Mouse (Mus musculus) heart, postnatal 10 days (tissue): ENCODE measurements around the gene Adrm1. TPM values are rescaled to one million over a fixed set of nuclear protein-coding genes. Genes with fewer than 3 reads are reported as not detected.
"Not testable (repeated sequence)": the region's sequence is repeated elsewhere in the genome, so short reads cannot be mapped to it uniquely, and the experiment has no call there.

Experiments
- DNase-seq, 2 experiments: peaks; one replicate each; pipeline ENCODE4 v3.0.0; 2021
- intact Hi-C: fragments of 180-260 bp; cut with DNase I; formaldehyde crosslinking; loops from one replicate; pipeline ENCODE4 v1.15.1; 2025
- total RNA-seq, 2 experiments: library from RNA; stranded (reverse); gene quantifications; 2 replicates each; pipeline ENCODE4 v1.2.3; 2021

Gene Adrm1
- total RNA-seq = 10 to 100 TPM; 94.1 to 99.3 TPM

DNA sequence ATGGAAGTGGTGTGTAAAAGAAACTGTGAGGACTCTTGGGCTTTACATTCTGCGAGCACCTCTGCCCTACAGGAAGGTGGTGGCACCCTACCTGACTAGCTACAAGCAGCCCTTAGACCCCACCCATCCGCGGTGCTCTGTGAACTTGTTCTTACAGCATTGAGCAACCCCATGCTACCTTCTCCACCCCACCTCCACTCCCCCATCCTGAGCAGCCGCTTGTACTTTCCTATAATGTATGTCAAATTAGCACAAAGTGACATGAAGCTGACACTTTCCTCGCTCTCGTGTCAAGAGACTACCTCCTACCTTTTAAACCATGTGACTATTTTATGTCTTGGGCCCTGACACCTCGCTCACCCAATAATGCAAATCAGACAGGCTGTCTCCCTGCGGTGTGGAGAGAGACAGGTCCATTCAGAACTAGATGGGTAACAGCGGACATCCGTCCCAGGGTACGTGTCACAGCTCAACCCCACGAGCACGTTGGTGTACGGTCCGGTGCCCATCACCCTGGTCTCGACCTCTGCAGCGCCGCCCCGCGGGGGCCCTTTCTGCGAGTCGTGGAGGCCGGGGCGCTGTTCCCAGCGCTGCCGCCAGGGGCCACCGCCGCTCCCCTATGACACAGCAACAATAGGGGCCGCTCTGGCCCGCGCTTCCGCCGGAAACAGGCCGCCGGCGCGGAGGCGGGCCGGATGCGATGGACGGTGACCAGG lies at the start of gene Adrm1:
TSS of gene Adrm1 (plus strand) at position 680 of the 716 bp plus-strand sequence.
- intact Hi-C loops = loop anchor here (10.0 kb wide), 2 partner anchors 174 to 534 kb away; partner anchors contain the start of gene Dido1
- peak; percentile 98 for DNase-seq

GRCm38 (mm10) chr2:180124192-180124591 lies 47.1 kb upstream of the Adrm1 start:
- intact Hi-C loops = no loop called here
- DNase-seq = no peak

GRCm38 (mm10) chr2:180126195-180126594 lies 45.1 kb upstream of the Adrm1 start:
- intact Hi-C loops = no loop called here
- peak; percentile 47 to 59 for DNase-seq

- no peak for DNase-seq
These were observed 43.6 kb upstream of the Adrm1 start for GRCm38 (mm10) chr2:180127675-180128074.

GRCm38 (mm10) chr2:180133231-180133630 lies 38.1 kb upstream of the Adrm1 start:
- DNase-seq = no peak
- intact Hi-C loops = no loop called here

More at GRCm38 (mm10) chr2:180127675-180128074, 43.6 kb upstream of the Adrm1 start:
- intact Hi-C loops = no loop called here

DNA sequence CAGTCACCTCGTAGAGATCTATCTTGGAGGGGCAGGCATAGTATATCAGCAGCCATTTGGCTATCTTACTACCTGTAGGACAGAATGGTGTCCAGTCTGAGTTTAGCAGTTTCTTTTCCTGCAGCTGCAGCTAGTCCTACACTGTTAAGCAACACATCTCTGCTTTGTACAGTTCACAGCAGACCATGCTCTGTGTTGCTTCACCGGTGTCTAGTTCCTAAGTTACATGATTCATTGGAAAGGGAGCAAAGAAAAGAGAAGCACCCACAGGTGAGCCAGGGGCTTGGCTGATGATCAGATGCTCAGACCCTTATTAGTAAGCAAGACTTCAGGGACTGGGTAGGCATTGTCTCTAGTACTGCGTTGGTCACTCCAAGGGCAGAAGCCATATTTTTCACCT lies 37.4 kb upstream of the Adrm1 start:
- intact Hi-C loops = no loop called here
- DNase-seq = no peak

GRCm38 (mm10) chr2:180135414-180135813 lies 35.9 kb upstream of the Adrm1 start:
- DNase-seq = no peak
- intact Hi-C loops = no loop called here

DNA sequence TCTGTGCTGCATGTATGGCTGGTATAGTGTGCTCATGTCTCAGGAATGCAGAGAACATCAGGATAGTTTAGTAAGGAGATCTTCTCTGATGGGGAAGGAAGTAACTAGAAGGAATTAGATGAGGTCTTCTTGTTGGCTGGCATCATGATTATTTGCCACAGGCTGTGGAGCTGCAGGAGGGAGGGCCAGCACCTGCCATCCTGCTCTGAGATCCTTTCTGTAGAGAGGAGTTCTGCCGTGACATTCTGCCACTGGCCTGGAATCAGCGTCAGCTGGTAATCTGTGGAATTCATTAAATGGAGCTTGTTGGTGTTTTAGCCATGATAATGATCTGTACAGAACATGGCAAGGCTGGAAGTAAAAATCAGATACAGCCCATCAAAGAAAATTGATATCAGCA lies 25.2 kb upstream of the Adrm1 start:
- no peak for DNase-seq
- intact Hi-C loops = no loop called here

- intact Hi-C loops = no loop called here
- DNase-seq = peak; percentile 20 to 23
These were observed 23.9 kb upstream of the Adrm1 start for GRCm38 (mm10) chr2:180147379-180147778.

GRCm38 (mm10) chr2:180148551-180148950 lies 22.7 kb upstream of the Adrm1 start:
- no peak for DNase-seq
- intact Hi-C loops = no loop called here

DNA sequence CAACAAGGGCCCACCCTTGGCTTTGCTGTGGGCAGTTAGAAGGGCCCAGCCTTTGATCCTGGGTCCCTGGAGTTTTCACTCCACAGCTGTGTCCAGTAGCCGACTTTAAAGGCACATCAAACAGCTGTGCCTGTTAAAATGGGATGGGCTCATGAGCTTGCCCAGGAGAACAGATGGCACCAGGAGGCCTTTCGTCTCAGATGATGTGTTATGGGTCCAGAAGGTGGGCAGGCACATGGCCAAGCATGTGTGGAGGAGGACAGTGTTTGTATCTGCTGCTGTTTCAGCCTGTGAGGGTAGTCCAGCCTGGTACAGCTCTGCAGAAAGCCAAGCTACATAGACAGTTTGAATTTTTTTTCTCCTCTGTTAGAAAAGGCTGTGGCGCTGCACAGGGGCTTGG lies 16.5 kb upstream of the Adrm1 start:
- DNase-seq = no peak
- intact Hi-C loops = no loop called here

DNA sequence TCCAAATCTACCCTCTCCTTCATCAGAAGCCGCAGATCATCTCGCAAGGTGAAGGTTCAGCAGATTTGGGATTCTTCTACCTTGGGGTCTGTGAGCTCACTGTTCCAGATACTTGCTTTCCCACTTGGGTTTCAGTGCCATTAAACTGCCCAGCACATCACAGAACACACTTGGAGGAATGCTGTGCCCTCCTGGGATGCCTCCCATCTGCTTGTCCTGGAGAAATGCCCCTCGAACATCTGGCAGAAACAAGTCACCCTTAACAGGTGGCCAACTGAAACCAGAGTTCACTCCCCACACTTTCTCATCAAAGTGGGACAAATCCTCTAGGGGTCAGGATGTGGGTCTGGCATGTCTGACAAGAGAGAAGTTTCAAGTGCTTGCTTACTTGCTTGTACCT lies 12.7 kb upstream of the Adrm1 start:
- intact Hi-C loops = no loop called here

DNA sequence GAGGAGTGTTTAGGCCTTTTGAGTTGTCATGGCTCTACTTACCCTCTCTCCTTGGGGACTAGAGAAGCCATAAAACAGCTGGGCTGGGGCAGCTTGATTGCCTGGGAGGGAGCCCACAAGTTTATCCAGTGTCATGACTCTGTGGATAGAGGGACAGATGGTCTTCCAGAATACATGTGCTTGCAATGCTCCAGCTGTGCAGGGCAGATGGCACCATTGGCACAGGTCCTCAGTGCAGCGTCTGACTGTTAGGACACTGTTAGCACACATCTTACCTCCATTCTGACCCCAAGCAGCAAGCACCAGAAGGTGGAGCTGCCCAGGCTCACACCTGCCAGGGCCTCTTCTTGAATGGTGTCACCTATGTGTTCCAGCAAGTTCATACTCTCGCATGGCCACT lies 5.4 kb upstream of the Adrm1 start:
- intact Hi-C loops = no loop called here
- DNase-seq = no peak

More for the DNA sequence above, 12.7 kb upstream of the Adrm1 start:
- no peak for DNase-seq

DNA sequence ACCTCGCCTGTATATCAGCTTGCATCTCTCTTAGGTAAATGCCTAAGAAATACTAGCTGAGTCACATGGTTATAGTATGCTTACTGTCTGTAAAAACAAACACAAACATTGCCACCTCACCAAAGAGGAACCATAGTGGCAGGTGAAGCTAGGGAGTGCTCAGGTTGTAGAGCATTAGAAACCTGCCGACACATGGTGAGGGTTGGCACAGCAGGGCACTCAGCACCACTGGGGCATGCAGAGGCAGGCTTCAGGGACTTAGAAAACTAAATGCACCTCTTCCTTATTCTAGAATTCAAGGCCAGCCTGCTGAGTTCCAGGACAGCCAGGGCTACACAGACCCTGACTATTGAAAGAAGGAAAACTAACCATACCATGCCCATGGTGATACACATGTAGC lies 4.4 kb upstream of the Adrm1 start:
- intact Hi-C loops = no loop called here
- DNase-seq = no peak

- no peak for DNase-seq
- intact Hi-C loops = loop anchor here (10.0 kb wide), 2 partner anchors 175 to 535 kb away; partner anchors contain the start of gene Dido1
These were observed 1.0 kb upstream of the Adrm1 start for GRCm38 (mm10) chr2:180170151-180170805.

GRCm38 (mm10) chr2:180171522-180172070 lies 311 bp downstream of the Adrm1 start:
- DNase-seq = no peak
- intact Hi-C loops = loop anchor here (2.0 to 10.0 kb wide), 3 partner anchors 79 to 533 kb away; partner anchors contain the start of gene Dido1

DNA sequence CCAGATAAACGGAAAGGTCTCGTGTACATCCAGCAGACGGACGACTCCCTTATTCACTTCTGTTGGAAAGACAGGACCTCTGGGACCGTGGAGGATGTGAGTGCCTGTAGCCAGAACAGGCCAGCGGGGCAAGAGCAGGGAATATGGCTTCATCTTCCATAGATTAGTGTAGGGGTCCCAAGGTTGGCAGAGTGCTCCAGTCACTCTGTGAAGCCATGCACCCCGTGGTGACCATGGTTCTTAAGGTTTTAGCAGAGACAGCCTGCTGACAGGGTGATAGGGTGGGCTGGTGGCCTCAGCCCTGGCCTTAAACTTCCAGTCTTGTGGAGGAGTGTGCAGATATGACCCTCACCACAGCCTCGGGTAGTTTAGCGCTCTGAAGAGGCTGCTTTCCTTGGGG lies 867 bp downstream of the Adrm1 start:
- intact Hi-C loops = loop anchor here (2.0 to 10.0 kb wide), 3 partner anchors 79 to 533 kb away; partner anchors contain the start of gene Dido1
- no peak for DNase-seq

- DNase-seq = no peak
- intact Hi-C loops = loop anchor here (2.0 to 10.0 kb wide), 3 partner anchors 78 to 532 kb away; partner anchors contain the start of gene Dido1
These were observed 1.9 kb downstream of the Adrm1 start for GRCm38 (mm10) chr2:180173163-180173562.

GRCm38 (mm10) chr2:180173711-180174110 lies 2.4 kb downstream of the Adrm1 start:
- intact Hi-C loops = loop anchor here (2.0 to 10.0 kb wide), 3 partner anchors 77 to 531 kb away; partner anchors contain the start of gene Dido1

DNA sequence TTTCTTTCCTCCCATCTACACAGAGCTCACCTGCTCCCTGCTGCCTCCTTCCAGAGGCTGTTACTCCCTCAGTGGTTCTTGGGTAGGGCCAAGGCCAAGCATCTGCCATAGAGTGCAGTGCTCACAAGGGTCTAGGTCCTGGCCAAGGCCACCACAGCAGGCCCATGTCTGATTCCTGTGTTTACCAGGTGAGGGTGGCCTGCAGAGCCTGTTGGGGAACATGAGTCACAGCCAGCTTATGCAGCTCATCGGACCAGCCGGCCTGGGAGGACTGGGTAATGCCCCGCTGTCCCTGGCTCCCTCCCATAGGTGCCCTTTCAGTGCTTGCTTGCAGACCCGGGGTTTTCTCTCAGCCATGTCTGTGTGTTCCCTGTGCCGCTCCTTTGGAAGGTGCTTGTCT lies 2.8 kb downstream of the Adrm1 start:
- intact Hi-C loops = loop anchor here (10.0 kb wide), 2 partner anchors 171 to 531 kb away; partner anchors contain the start of gene Dido1
- DNase-seq = no peak

More at GRCm38 (mm10) chr2:180173711-180174110, 2.4 kb downstream of the Adrm1 start:
- DNase-seq = not testable (repeated sequence)

DNA sequence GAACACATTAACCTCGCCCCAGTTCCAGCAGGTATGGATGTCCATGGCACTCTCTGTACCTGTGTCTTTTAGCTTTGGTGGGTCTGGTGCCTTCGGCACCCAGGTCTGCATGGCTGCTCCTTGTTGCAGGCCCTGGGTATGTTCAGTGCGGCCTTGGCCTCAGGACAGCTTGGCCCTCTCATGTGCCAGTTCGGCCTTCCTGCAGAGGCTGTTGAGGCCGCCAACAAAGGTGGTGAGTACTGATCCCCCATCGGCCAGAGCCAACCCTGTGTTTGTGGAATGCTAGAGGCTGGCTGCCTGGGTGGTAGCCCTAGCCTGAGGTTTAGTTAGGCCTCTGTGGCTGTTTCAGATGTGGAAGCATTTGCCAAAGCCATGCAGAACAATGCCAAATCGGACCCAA lies 4.4 kb downstream of the Adrm1 start:
- intact Hi-C loops = loop anchor here (10.0 kb wide), 2 partner anchors 169 to 529 kb away; partner anchors contain the start of gene Dido1
- DNase-seq = no peak
